14 mouse cellular contexts compared by ENCODE assay signal in genomic region chr13:47261961-47262360, GRCm38 (mm10).
DNase-seq lines count a peak whose midpoint lies in the region; ATAC-seq and TF ChIP-seq lines count a peak whose summit lies in the region.
"Had no signal": no experiment of that assay in that cellular context is flagged by ENCODE, and none has a peak within 500 bp of the region (broad histone marks: within the 10 kb centered on the region; RNA-seq: fewer than 3 reads in every experiment).

No protein-coding gene starts in this region.

- no peaks in the 10 kb centered on the region for H3K27me3 ChIP-seq in forebrain, postnatal 0 days (ENCODE audit: insufficient read depth, low read length)
- no peaks in the 10 kb centered on the region for H3K27me3 ChIP-seq in forebrain, embryonic 12.5 days
- no peaks in the 10 kb centered on the region for H3K27me3 ChIP-seq in lung, embryonic 14.5 days (ENCODE audit: insufficient read depth, low read length)
- no peaks in the 10 kb centered on the region for H3K27me3 ChIP-seq in hindbrain, postnatal 0 days (ENCODE audit: insufficient read depth, low read length)
- H3K27me3 ChIP-seq: lung, embryonic 15.5 days had no signal

- H3K4me3 ChIP-seq in forebrain, postnatal 0 days (ENCODE audit: low read depth, low read length), result no peak overlapping the region
- H3K4me3 ChIP-seq in forebrain, embryonic 12.5 days (replicated peaks), result no peak overlapping the region
- H3K4me3 ChIP-seq in lung, embryonic 14.5 days (ENCODE audit: low read depth, low read length), result no peak overlapping the region
- no peak overlapping the region for H3K4me3 ChIP-seq in hindbrain, postnatal 0 days (ENCODE audit: low read length)
- H3K4me3 ChIP-seq: lung, embryonic 15.5 days had no signal

- H3K9ac ChIP-seq in forebrain, postnatal 0 days, result no peak overlapping the region
- no peak overlapping the region for H3K9ac ChIP-seq in forebrain, embryonic 12.5 days
- no peak overlapping the region for H3K9ac ChIP-seq in lung, embryonic 14.5 days
- H3K9ac ChIP-seq in hindbrain, postnatal 0 days (replicated peaks; ENCODE audit: low read length), result no peak overlapping the region
- H3K9ac ChIP-seq: lung, embryonic 15.5 days had no signal

- peak; percentile 27 for DNase-seq in forebrain, postnatal 0 days
- peak; percentile 49 for DNase-seq in lung, embryonic 14.5 days
- DNase-seq in lung, postnatal 14 days, result no peak
- DNase-seq in MEL-GATA-1-ER (ENCODE audit: extremely low read depth, low read depth), result peak; percentile 13
- peak; percentile 62 for DNase-seq in hindbrain, postnatal 0 days (ENCODE audit: low spot score)
- DNase-seq in right cerebral cortex, postnatal 10 days (ENCODE audit: low spot score in 2 of 2), result no peak
- DNase-seq in right cerebral cortex, postnatal 4 days, result no peak
- DNase-seq: cerebellum, postnatal 36 days; gastrocnemius, postnatal 36 days; heart, postnatal 10 days; kidney, adult 18-20 months; layer of hippocampus, adult 9-11 months had no signal

- H3K27ac ChIP-seq in forebrain, postnatal 0 days (ENCODE audit: low read depth, low read length), result no peak overlapping the region
- H3K27ac ChIP-seq in forebrain, embryonic 12.5 days, result no peak overlapping the region
- H3K27ac ChIP-seq in lung, embryonic 14.5 days (ENCODE audit: low read depth), result no peak overlapping the region
- H3K27ac ChIP-seq in hindbrain, postnatal 0 days, result no peak overlapping the region
- H3K27ac ChIP-seq: lung, embryonic 15.5 days had no signal

- no peaks in the 10 kb centered on the region for H3K9me3 ChIP-seq in forebrain, postnatal 0 days (ENCODE audit: low read length)
- H3K9me3 ChIP-seq in forebrain, embryonic 12.5 days, result no peaks in the 10 kb centered on the region
- no peaks in the 10 kb centered on the region for H3K9me3 ChIP-seq in lung, embryonic 14.5 days (ENCODE audit: low read depth, low read length)
- no peaks in the 10 kb centered on the region for H3K9me3 ChIP-seq in hindbrain, postnatal 0 days (ENCODE audit: low read length)
- H3K9me3 ChIP-seq: lung, embryonic 15.5 days had no signal

- peak; percentile 71; the same call in 1 of the 2 replicates for ATAC-seq in forebrain, postnatal 0 days
- no peak for ATAC-seq in forebrain, embryonic 12.5 days (ENCODE audit: low FRiP score)
- no peak for ATAC-seq in lung, embryonic 14.5 days (ENCODE audit: insufficient read depth)
- peak; percentile 68 for ATAC-seq in hindbrain, postnatal 0 days

- no peaks in the 10 kb centered on the region for H3K36me3 ChIP-seq in forebrain, postnatal 0 days (ENCODE audit: insufficient read depth)
- H3K36me3 ChIP-seq in forebrain, embryonic 12.5 days (replicated peaks), result no peaks in the 10 kb centered on the region
- no peaks in the 10 kb centered on the region for H3K36me3 ChIP-seq in lung, embryonic 14.5 days (ENCODE audit: insufficient read depth)
- H3K36me3 ChIP-seq in hindbrain, postnatal 0 days (ENCODE audit: insufficient read depth, low read length), result no peaks in the 10 kb centered on the region
- H3K36me3 ChIP-seq: lung, embryonic 15.5 days had no signal

- 77% methylated on average over 2 of the region's 2 CpGs for WGBS in forebrain, postnatal 0 days
- 67% methylated on average over 2 of the region's 2 CpGs for WGBS in forebrain, embryonic 12.5 days
- 56% methylated on average over 2 of the region's 2 CpGs for WGBS in lung, embryonic 14.5 days
- WGBS in hindbrain, postnatal 0 days, result 68% methylated on average over 2 of the region's 2 CpGs

- no peak overlapping the region for H3K4me2 ChIP-seq in forebrain, postnatal 0 days (ENCODE audit: low read depth)
- H3K4me2 ChIP-seq in forebrain, embryonic 12.5 days, result no peak overlapping the region
- H3K4me2 ChIP-seq in lung, embryonic 14.5 days, result no peak overlapping the region
- H3K4me2 ChIP-seq in hindbrain, postnatal 0 days (ENCODE audit: low read depth, low read length), result no peak overlapping the region
- H3K4me2 ChIP-seq: lung, embryonic 15.5 days had no signal

- TF ChIP-seq CTCF in forebrain, postnatal 0 days (IDR thresholded peaks at IDR 0.05; ENCODE audit: low read depth), result no peak
- TF ChIP-seq CTCF in lung, embryonic 14.5 days (IDR thresholded peaks at IDR 0.05; ENCODE audit: low read depth), result no peak
- TF ChIP-seq CTCF in hindbrain, postnatal 0 days (IDR thresholded peaks at IDR 0.05; ENCODE audit: low read depth), result no peak

- no peaks in the 10 kb centered on the region for H3K4me1 ChIP-seq in forebrain, postnatal 0 days (ENCODE audit: insufficient read depth)
- peaks cover 12% of the 10 kb centered on the region for H3K4me1 ChIP-seq in forebrain, embryonic 12.5 days
- H3K4me1 ChIP-seq in lung, embryonic 14.5 days (ENCODE audit: insufficient read depth), result no peaks in the 10 kb centered on the region
- no peaks in the 10 kb centered on the region for H3K4me1 ChIP-seq in hindbrain, postnatal 0 days (ENCODE audit: insufficient read depth, low read length)
- H3K4me1 ChIP-seq: lung, embryonic 15.5 days had no signal

Comparison
In these comparisons a context has a peak if more than half of its experiments do, and no peak if none do; other contexts are left out.
1. ATAC-seq: peak in forebrain, postnatal 0 days (single experiment) and hindbrain, postnatal 0 days (single experiment); none in forebrain, embryonic 12.5 days (single experiment) and lung, embryonic 14.5 days (single experiment).
2. DNase-seq: peak in forebrain, postnatal 0 days (single experiment), lung, embryonic 14.5 days (single experiment), MEL-GATA-1-ER (single experiment) and hindbrain, postnatal 0 days (single experiment); none in lung, postnatal 14 days (single experiment), right cerebral cortex, postnatal 10 days (0 of 2) and right cerebral cortex, postnatal 4 days (single experiment).